ENCODE assay signal across 13 mouse cellular contexts in genomic region chr15:101941948-101942347, GRCm38 (mm10). TPM values are rescaled to one million over a fixed set of nuclear protein-coding genes. Genes with fewer than 3 reads are reported as not detected.
DNase-seq lines count a peak whose midpoint lies in the region; ATAC-seq and TF ChIP-seq lines count a peak whose summit lies in the region.
"Had no signal": no experiment of that assay in that cellular context is flagged by ENCODE, and none has a peak within 500 bp of the region (broad histone marks: within the 10 kb centered on the region; RNA-seq: fewer than 3 reads in every experiment).

No protein-coding gene starts in this region.

- H3K27me3 ChIP-seq in stomach, embryonic 16.5 days (ENCODE audit: control insufficient read depth, insufficient read depth, low read length) = no peaks in the 10 kb centered on the region
- H3K27me3 ChIP-seq in midbrain, postnatal 0 days (ENCODE audit: insufficient read depth, low read length) = no peaks in the 10 kb centered on the region

- H3K4me3 ChIP-seq in gastrocnemius, adult 2 months = no peak overlapping the region
- no peak overlapping the region for H3K4me3 ChIP-seq in stomach, embryonic 16.5 days (replicated peaks; ENCODE audit: low read length)
- no peak overlapping the region for H3K4me3 ChIP-seq in midbrain, postnatal 0 days (ENCODE audit: low read depth, low read length)
- H3K4me3 ChIP-seq: limb, embryonic 12.5 days; neural tube, embryonic 12.5 days had no signal

- no peaks in the 10 kb centered on the region for H3K36me3 ChIP-seq in stomach, embryonic 16.5 days (ENCODE audit: control insufficient read depth, insufficient read depth, low read length)
- no peaks in the 10 kb centered on the region for H3K36me3 ChIP-seq in midbrain, postnatal 0 days (ENCODE audit: insufficient read depth, low read length)
- H3K36me3 ChIP-seq: limb, embryonic 12.5 days; neural tube, embryonic 12.5 days had no signal

- WGBS in stomach, embryonic 16.5 days = 40% methylated on average over 8 of the region's 8 CpGs
- 72% methylated on average over 8 of the region's 8 CpGs for WGBS in midbrain, postnatal 0 days

- 0 out of 2 replicates have a peak overlapping the region, but pooled peaks have one; percentile 25 for H3K9ac ChIP-seq in stomach, embryonic 16.5 days (ENCODE audit: low read length)
- no peak overlapping the region for H3K9ac ChIP-seq in midbrain, postnatal 0 days (replicated peaks; ENCODE audit: low read length, poor library complexity, severe bottlenecking)
- H3K9ac ChIP-seq: limb, embryonic 12.5 days; neural tube, embryonic 12.5 days had no signal

- no peak overlapping the region for H3K4me2 ChIP-seq in stomach, embryonic 16.5 days (ENCODE audit: low read depth, low read length)
- H3K4me2 ChIP-seq in midbrain, postnatal 0 days (ENCODE audit: low read depth, low read length, poor library complexity, severe bottlenecking) = no peak overlapping the region
- H3K4me2 ChIP-seq: limb, embryonic 12.5 days; neural tube, embryonic 12.5 days had no signal

- ATAC-seq in stomach, embryonic 16.5 days (ENCODE audit: insufficient read depth, low FRiP score) = no peak
- ATAC-seq in midbrain, postnatal 0 days (ENCODE audit: low FRiP score) = no peak

- no peak for DNase-seq in gastrocnemius, adult 2 months
- DNase-seq in gastrocnemius, postnatal 14 days = no peak
- peak; percentile 19 for DNase-seq in lung, postnatal 10 days
- no peak for DNase-seq in lung, postnatal 25 days (ENCODE audit: low spot score)
- DNase-seq in embryo, embryonic 11 days = peak; percentile 19
- no peak for DNase-seq in thymus, postnatal 14 days
- DNase-seq in midbrain, postnatal 0 days (ENCODE audit: low spot score) = no peak
- DNase-seq: cerebellum, adult 8-10 months; kidney, adult 9 months had no signal

- no peaks in the 10 kb centered on the region for H3K9me3 ChIP-seq in stomach, embryonic 16.5 days (replicated peaks; ENCODE audit: control insufficient read depth, low read length)
- no peaks in the 10 kb centered on the region for H3K9me3 ChIP-seq in midbrain, postnatal 0 days (ENCODE audit: low read length)
- H3K9me3 ChIP-seq: limb, embryonic 12.5 days; neural tube, embryonic 12.5 days had no signal

- peaks cover 5% of the 10 kb centered on the region; the same call in 1 of the 2 replicates for H3K4me1 ChIP-seq in stomach, embryonic 16.5 days (ENCODE audit: control insufficient read depth, insufficient read depth, low read length)
- H3K4me1 ChIP-seq in midbrain, postnatal 0 days (ENCODE audit: insufficient read depth, low read length) = no peaks in the 10 kb centered on the region
- H3K4me1 ChIP-seq: neural tube, embryonic 12.5 days had no signal

- TF ChIP-seq CTCF in gastrocnemius, adult 2 months (IDR thresholded peaks at IDR 0.05) = no peak
- no peak for TF ChIP-seq CTCF in midbrain, postnatal 0 days (IDR thresholded peaks at IDR 0.05)

- H3K27ac ChIP-seq in gastrocnemius, adult 2 months = peak overlapping the region; percentile 20; the same call in 1 of the 2 replicates
- no peak overlapping the region for H3K27ac ChIP-seq in stomach, embryonic 16.5 days (ENCODE audit: low read length)
- H3K27ac ChIP-seq in midbrain, postnatal 0 days (ENCODE audit: low read depth, low read length) = no peak overlapping the region
- H3K27ac ChIP-seq: limb, embryonic 12.5 days; neural tube, embryonic 12.5 days had no signal

- intact Hi-C loops in gastrocnemius, adult 2 months (cut with DNase I) = no loop called here
- intact Hi-C loops in gastrocnemius, postnatal 14 days (cut with DNase I; ENCODE audit: low total_unique reads) = no loop called here

RNA-seq across cellular contexts. Expression of gene Krt79, which starts 1.8 kb away (rescaled TPM):
- not detected for total RNA-seq in gastrocnemius, adult 2 months (2021)
- not detected for total RNA-seq in gastrocnemius, postnatal 14 days (2021)
- polyA plus RNA-seq in stomach, embryonic 16.5 days (2015; fragmentation: Nextera tagmentation; extraction: Ambion mirVana) = 1.9 and 2.0 TPM in 2 replicates
- total RNA-seq in midbrain, postnatal 0 days (2014; rRNA removed) = 2.3 TPM in 1 of 2 replicates, not detected in the other
- polyA plus RNA-seq in midbrain, postnatal 0 days (2015; fragmentation: Nextera tagmentation; extraction: Ambion mirVana) = 0.15 and 0.28 TPM in 2 replicates
- total RNA-seq: gastrocnemius, adult 8-10 months had no signal
- polyA plus RNA-seq: limb, embryonic 12.5 days had no signal

RNA-seq across cellular contexts. Expression of gene Krt78, which starts 12.1 kb away (rescaled TPM):
- total RNA-seq in gastrocnemius, adult 2 months (2021) = not detected
- total RNA-seq in gastrocnemius, postnatal 14 days (2021) = not detected
- polyA plus RNA-seq in stomach, embryonic 16.5 days (2015; fragmentation: Nextera tagmentation; extraction: Ambion mirVana) = 23.6 and 43.1 TPM in 2 replicates
- total RNA-seq in midbrain, postnatal 0 days (2014; rRNA removed) = 0.49 TPM in 1 of 2 replicates, not detected in the other
- not detected in 2 replicates for polyA plus RNA-seq in midbrain, postnatal 0 days (2015; fragmentation: Nextera tagmentation; extraction: Ambion mirVana)
- total RNA-seq: gastrocnemius, adult 8-10 months had no signal
- polyA plus RNA-seq: limb, embryonic 12.5 days; neural tube, embryonic 12.5 days had no signal

RNA-seq across cellular contexts. Expression of gene Krt4, which starts 17.4 kb away (rescaled TPM):
- not detected for total RNA-seq in gastrocnemius, adult 2 months (2021)
- under 1 TPM in 1 of 2 experiments, not detected in 1; 0.16 TPM for total RNA-seq in gastrocnemius, postnatal 14 days (2021)
- polyA plus RNA-seq in stomach, embryonic 16.5 days (2015; fragmentation: Nextera tagmentation; extraction: Ambion mirVana) = 2,205 and 3,875 TPM in 2 replicates
- total RNA-seq in midbrain, postnatal 0 days (2014; rRNA removed) = 0.38 TPM in 1 of 2 replicates, not detected in the other
- not detected in 2 replicates for polyA plus RNA-seq in midbrain, postnatal 0 days (2015; fragmentation: Nextera tagmentation; extraction: Ambion mirVana)
- total RNA-seq: gastrocnemius, adult 8-10 months had no signal
- polyA plus RNA-seq: limb, embryonic 12.5 days; neural tube, embryonic 12.5 days had no signal

RNA-seq across cellular contexts. Expression of gene Krt76, which starts 49.2 kb away (rescaled TPM):
- not detected for total RNA-seq in gastrocnemius, adult 2 months (2021)
- not detected for total RNA-seq in gastrocnemius, postnatal 14 days (2021)
- polyA plus RNA-seq in stomach, embryonic 16.5 days (2015; fragmentation: Nextera tagmentation; extraction: Ambion mirVana) = not detected in 2 replicates
- not detected in 2 replicates for total RNA-seq in midbrain, postnatal 0 days (2014; rRNA removed)
- not detected in 2 replicates for polyA plus RNA-seq in midbrain, postnatal 0 days (2015; fragmentation: Nextera tagmentation; extraction: Ambion mirVana)
- total RNA-seq: gastrocnemius, adult 8-10 months had no signal
- polyA plus RNA-seq: limb, embryonic 12.5 days; neural tube, embryonic 12.5 days had no signal

Comparison
In these comparisons a context has a peak if more than half of its experiments do, and no peak if none do; other contexts are left out.
1. DNase-seq: peak in lung, postnatal 10 days (single experiment) and embryo, embryonic 11 days (single experiment); none in gastrocnemius, adult 2 months (single experiment), gastrocnemius, postnatal 14 days (single experiment), lung, postnatal 25 days (single experiment), thymus, postnatal 14 days (single experiment) and midbrain, postnatal 0 days (single experiment).